Mouse (Mus musculus): ENCODE data around the gene Ephx1.

DNA sequence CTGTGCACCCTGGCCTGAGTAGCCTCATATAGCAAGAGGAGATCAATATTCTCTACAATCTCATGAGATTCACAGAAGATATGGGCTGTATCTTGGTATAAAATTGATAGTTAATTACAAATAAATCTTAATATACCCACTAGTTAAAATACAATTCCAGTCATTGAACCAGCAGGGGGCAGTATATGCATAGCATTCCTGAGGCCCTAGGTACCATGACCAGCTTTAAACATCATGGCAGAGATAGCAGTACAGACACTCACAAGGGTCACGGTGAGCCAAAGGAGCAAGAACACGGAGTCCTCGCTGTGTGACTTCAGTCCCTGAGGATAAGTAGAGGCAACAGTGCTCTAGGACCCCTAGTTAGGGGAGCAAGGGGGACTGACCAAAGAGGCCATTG is 28.6 kb downstream of the Ephx1 start:
- TF ChIP-seq POLR2A (IDR thresholded peaks at IDR 0.05; ENCODE audit: extremely low read depth, insufficient read depth, low read length) (no peak), CTCF (IDR thresholded peaks at IDR 0.05; ENCODE audit: extremely low read depth, insufficient read depth, low read length) (peak; percentile 62; the same call in 1 of the 2 replicates)
